Mouse (Mus musculus) liver, embryonic 14.5 days (tissue): Measurements from ENCODE around the gene Gm572. TPM values are rescaled to one million over a fixed set of nuclear protein-coding genes. Genes with fewer than 3 reads are reported as not detected.

Source experiments
- ATAC-seq: fragments of 200-750 bp; cut with Nextera tagmentation; 2 replicates; pipeline ENCODE4 v1.8.0; 2017; ENCODE audit warnings: moderate number of reproducible peaks, mild to moderate bottlenecking, moderate library complexity; ENCODE audit not compliant: insufficient read depth
- DNase-seq, 3 experiments: peaks; one replicate each; pipeline ENCODE4 v3.0.0-alpha.2; 2012 to 2013; ENCODE audit warnings: low read depth in 3 of 3, low spot score in 3 of 3
- H3K27ac ChIP-seq: fragments of 300-500 bp; sonication (generic); 2 replicates; pipeline ENCODE4 v1.5.1; 2014; ENCODE audit warnings: moderate library complexity, mild to moderate bottlenecking, control low read depth, inconsistent platforms
- H3K27me3 ChIP-seq: fragments of 300-500 bp; sonication (generic); 2 replicates; pipeline ENCODE4 v1.6.1; 2014; ENCODE audit warnings: mild to moderate bottlenecking, low read length, moderate library complexity; ENCODE audit not compliant: control insufficient read depth, insufficient read depth
- H3K36me3 ChIP-seq: fragments of 300-500 bp; sonication (generic); replicated peaks from 2 replicates; pipeline ENCODE4 v1.6.1; 2014; ENCODE audit warnings: low read depth; ENCODE audit not compliant: control insufficient read depth, insufficient read depth
- H3K4me1 ChIP-seq, 2 experiments: fragments of 200-500 bp in 1 of 2; fragments of 300-500 bp in 1 of 2; sonication (generic) in 1 of 2; replicated peaks; 2 replicates each; pipeline ENCODE4 v1.6.1; 2012 to 2014; ENCODE audit warnings: antibody characterized with exemption in 1 of 2, inconsistent platforms in 1 of 2, low read length in 1 of 2; ENCODE audit not compliant: control insufficient read depth in 2 of 2, insufficient read depth in 2 of 2
- H3K4me2 ChIP-seq: fragments of 300-500 bp; sonication (generic); 2 replicates; pipeline ENCODE4 v1.6.1; 2014; ENCODE audit warnings: low read depth, mild to moderate bottlenecking, control low read depth, moderate library complexity
- H3K4me3 ChIP-seq, 2 experiments: fragments of 200-500 bp in 1 of 2; fragments of 300-500 bp in 1 of 2; sonication (generic) in 1 of 2; 2 replicates each; pipeline ENCODE4 v1.5.1; 2012 to 2014; ENCODE audit warnings: low read depth in 2 of 2, low read length in 2 of 2, mild to moderate bottlenecking in 2 of 2, control low read depth in 1 of 2, inconsistent platforms in 1 of 2, moderate library complexity in 1 of 2; ENCODE audit not compliant: insufficient read depth in 1 of 2
- H3K9ac ChIP-seq: fragments of 300-500 bp; sonication (generic); replicated peaks from 2 replicates; pipeline ENCODE4 v1.6.1; 2014; ENCODE audit warnings: mild to moderate bottlenecking, control low read depth, moderate library complexity
- H3K9me3 ChIP-seq: fragments of 300-500 bp; sonication (generic); 2 replicates; pipeline ENCODE4 v1.6.1; 2016; ENCODE audit warnings: low read length, mixed read lengths; ENCODE audit not compliant: control insufficient read depth
- CTCF ChIP-seq: IDR thresholded peaks from 2 replicates; pipeline ENCODE4 v1.5.1; 2016; ENCODE audit warnings: antibody characterized with exemption, low read depth, control low read depth
- EP300 ChIP-seq: IDR thresholded peaks from 2 replicates; pipeline ENCODE4 v1.6.1; 2016; ENCODE audit warnings: antibody characterized with exemption, low read depth
- WGBS: fragments of 180-500 bp; shearing (Covaris S2); extraction: QIAGEN DNeasy Blood & Tissue Kit; methylation state at CpG from one replicate; pipeline ENCODE4 v1.1.7; 2014; ENCODE audit not compliant: insufficient replicate concordance; 5-methylcytosine and 5-hydroxymethylcytosine counted together
- polyA plus RNA-seq, 2 experiments: library from polyadenylated mRNA; depleted of rRNA in 1 of 2; stranded (reverse) in 1 of 2; unstranded in 1 of 2; fragments of >200 nt; fragmentation: Nextera tagmentation in 1 of 2; extraction: Ambion mirVana in 1 of 2; gene quantifications; 2 replicates each; pipeline versions ENCODE4 v1.2.1 to v1.2.3; 2012 to 2014

Gm572 gene
- polyA plus RNA-seq (2012; rRNA removed) (0.03 TPM in 1 of 2 replicates, not detected in the other), polyA plus RNA-seq (2014; fragmentation: Nextera tagmentation; extraction: Ambion mirVana) (not detected in 2 replicates)

- H3K4me2 ChIP-seq: peak within 1 kb of the TSS; percentile 36
- ATAC-seq (no peak), DNase-seq (no peak)
- H3K27ac ChIP-seq: no peak within 1 kb of the TSS
- no peak within 1 kb of the TSS for H3K4me3 ChIP-seq
- no peak within 1 kb of the TSS for H3K9ac ChIP-seq
- H3K4me1 ChIP-seq: peaks cover 0 to 5% of the 10 kb centered on the region in 2 experiments; a peak in 1 of 4 replicates
- TF ChIP-seq EP300 (no peak), CTCF (no peak)
- H3K36me3 ChIP-seq: no peaks in the 10 kb centered on the region
- H3K9me3 ChIP-seq: no peaks in the 10 kb centered on the region
- 37% methylated on average over 15 of the region's 15 CpGs for WGBS
- H3K27me3 ChIP-seq: no peaks in the 10 kb centered on the region
Observed at GRCm38 (mm10) chr4:148643291-148644156, at the start of gene Gm572. TSS of gene Gm572 (plus strand) at chr4:148643317.

DNA sequence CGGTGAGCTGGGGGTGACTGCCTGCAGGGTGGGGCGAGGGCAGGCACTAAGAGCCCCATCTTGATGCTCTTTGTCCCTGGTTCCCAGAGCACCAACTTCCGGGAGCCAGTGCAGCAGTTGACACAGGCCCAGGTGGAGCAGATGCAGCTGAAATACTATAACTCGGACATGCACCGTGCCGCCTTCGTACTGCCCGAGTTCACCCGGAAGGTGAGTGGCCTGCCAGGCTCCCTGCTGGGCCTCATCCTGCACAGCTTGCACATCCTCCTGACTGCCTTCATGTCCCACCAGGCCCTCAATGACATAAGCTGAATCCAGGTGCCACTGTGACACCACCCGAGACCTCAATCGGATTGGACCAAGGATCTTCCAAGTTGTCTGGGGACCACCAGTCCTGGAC, 49.1 kb upstream of the Gm572 start:
- Histone ChIP-seq H3K4me3 (no peak overlapping the region), H3K9ac (no peak overlapping the region), H3K9me3 (no peaks in the 10 kb centered on the region), H3K4me2 (no peak overlapping the region), H3K36me3 (peaks cover 39% of the 10 kb centered on the region), H3K27me3 (no peaks in the 10 kb centered on the region), H3K4me1 (peaks cover 3 to 9% of the 10 kb centered on the region in 2 experiments), H3K27ac (no peak overlapping the region)
- 86% methylated on average over 11 of the region's 11 CpGs for WGBS
- ATAC-seq: no peak
- DNase-seq: no peak
- TF ChIP-seq EP300 (no peak), CTCF (no peak)

DNA sequence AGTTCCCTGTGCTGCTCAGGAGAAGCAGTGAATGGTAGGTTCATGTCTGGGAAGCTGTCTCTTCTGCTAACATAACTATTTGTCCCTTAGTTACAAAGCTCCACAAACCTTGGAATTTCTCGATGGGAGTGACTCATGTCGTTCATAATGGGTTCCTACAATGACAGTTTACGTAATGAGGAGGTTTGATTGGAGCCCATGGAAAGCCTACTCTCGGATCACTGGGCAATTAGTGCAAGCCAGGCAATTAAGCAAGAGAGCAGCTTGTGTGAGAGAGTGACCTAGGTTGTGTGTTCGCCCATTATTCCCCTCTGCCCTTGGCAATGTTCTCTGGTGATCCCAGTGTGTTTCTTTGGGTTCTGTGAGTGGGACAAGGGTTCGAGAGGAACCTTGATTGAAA, 47.2 kb upstream of the Gm572 start:
- ATAC-seq: no peak
- Histone ChIP-seq H3K9me3 (no peaks in the 10 kb centered on the region), H3K27me3 (no peaks in the 10 kb centered on the region), H3K4me2 (no peak overlapping the region), H3K4me3 (no peak overlapping the region), H3K4me1 (peaks cover 0 to 8% of the 10 kb centered on the region in 2 experiments; a peak in 3 of 4 replicates), H3K27ac (no peak overlapping the region), H3K36me3 (peaks cover 39% of the 10 kb centered on the region), H3K9ac (no peak overlapping the region)
- WGBS: 73% methylated on average over 6 of the region's 6 CpGs
- TF ChIP-seq EP300 (no peak), CTCF (no peak)
- DNase-seq: no peak

DNA sequence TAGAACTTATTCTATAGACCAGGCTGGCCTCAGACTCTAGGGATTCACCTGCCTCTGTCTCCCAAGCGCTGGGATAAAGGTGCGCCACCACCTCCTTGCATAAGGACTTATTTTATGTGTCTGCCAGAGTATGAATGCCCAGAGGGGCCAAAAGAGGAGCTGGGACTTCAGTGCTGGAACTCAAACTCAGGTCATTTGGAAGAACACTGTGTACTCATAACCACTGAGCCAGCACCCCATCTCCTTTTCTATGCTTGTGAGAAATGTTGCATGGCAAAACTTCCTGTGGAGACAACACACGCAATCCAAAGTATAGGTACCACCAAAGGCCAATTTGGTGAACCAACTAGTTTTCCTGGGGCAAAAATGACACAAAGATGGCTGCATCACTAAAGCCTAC, 46.4 kb upstream of the Gm572 start:
- H3K36me3 ChIP-seq: peaks cover 39% of the 10 kb centered on the region

GRCm38 (mm10) chr4:148598826-148599225, 44.3 kb upstream of the Gm572 start:
- ATAC-seq (no peak), DNase-seq (no peak)
- Histone ChIP-seq H3K4me2 (no peak overlapping the region), H3K36me3 (peaks cover 30% of the 10 kb centered on the region), H3K4me1 (peaks cover 0 to 3% of the 10 kb centered on the region in 2 experiments; a peak in 1 of 4 replicates), H3K9ac (no peak overlapping the region), H3K9me3 (no peaks in the 10 kb centered on the region), H3K4me3 (no peak overlapping the region), H3K27ac (no peak overlapping the region), H3K27me3 (no peaks in the 10 kb centered on the region)
- TF ChIP-seq EP300 (no peak), CTCF (no peak)
- WGBS: 78% methylated on average over 12 of the region's 12 CpGs

More for the DNA sequence above, 46.4 kb upstream of the Gm572 start:
- WGBS: 91% methylated on average over 3 of the region's 3 CpGs
- Histone ChIP-seq H3K27me3 (no peaks in the 10 kb centered on the region), H3K4me1 (peaks cover 0 to 8% of the 10 kb centered on the region in 2 experiments; a peak in 3 of 4 replicates), H3K4me3 (no peak overlapping the region), H3K4me2 (no peak overlapping the region), H3K9ac (no peak overlapping the region), H3K9me3 (no peaks in the 10 kb centered on the region), H3K27ac (no peak overlapping the region)
- ATAC-seq: no peak
- no peak for DNase-seq
- TF ChIP-seq EP300: no peak
